Mouse (Mus musculus) lung, adult 2 months (tissue): ENCODE results near the gene Dnah3.

ENCODE experiments used
- CTCF ChIP-seq: fragments of 200-500 bp; IDR thresholded peaks from 2 replicates; pipeline ENCODE4 v1.5.1; 2011; ENCODE audit warnings: mild to moderate bottlenecking, low read length, control low read depth; ENCODE audit not compliant: insufficient read depth
- POLR2A ChIP-seq: fragments of 200-500 bp; IDR thresholded peaks from 2 replicates; pipeline ENCODE4 v1.6.1; 2011; ENCODE audit warnings: low read depth, mild to moderate bottlenecking, control low read depth, low read length, borderline replicate concordance; ENCODE audit errors: extremely low read depth

DNA sequence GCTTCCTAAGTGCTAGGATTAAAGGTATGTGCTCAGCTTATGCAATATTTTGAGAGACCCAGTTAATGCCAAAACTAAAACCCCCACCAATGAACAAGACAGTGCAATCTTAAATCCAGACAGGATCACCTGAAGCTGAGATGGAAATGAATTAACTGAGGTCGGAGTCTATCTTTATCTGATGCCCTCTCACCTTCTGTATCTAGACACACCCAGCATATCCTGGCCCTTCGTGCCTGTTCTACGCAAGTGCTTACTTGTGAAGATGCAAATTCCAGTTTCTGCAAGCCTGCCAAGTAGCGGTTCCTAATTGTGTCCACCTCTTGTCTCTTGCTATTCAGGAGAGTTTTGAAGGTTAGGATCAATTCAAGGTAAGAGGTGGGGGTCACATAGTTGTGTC is 129.9 kb downstream of the Dnah3 start:
- TF ChIP-seq POLR2A (no peak), CTCF (no peak)
